Mouse (Mus musculus): Measurements from ENCODE around the gene Galntl6. TPM values are rescaled to one million over a fixed set of nuclear protein-coding genes. Genes with fewer than 3 reads are reported as not detected.

Gene Galntl6
- polyA plus RNA-seq, 1 experiment from 2014 or later = 4.0 TPM

DNA sequence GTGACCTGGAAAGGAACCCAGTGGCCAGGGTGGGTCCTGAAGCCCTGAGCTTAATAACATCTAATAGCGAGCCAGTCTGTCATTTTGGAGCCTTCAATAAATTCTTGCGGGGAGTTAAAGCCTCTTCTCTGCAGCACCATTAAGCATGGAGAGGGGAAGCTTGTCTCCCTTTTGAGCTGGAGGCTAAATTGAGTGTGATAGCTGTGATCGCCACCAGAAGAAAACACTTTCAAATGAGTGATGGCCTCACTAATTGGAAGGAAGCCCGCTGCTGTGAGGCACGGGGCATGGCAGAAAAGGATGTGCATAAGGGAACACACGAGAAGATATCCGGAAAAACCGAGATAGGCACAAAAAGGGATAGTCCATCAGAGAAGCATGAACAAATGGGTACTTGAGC lies 694.6 kb downstream of the Galntl6 start:
- Histone ChIP-seq H3K27me3 (replicated peaks; ENCODE audit: control insufficient read depth, insufficient read depth, low read length) (no peaks in the 10 kb centered on the region), H3K4me2 (ENCODE audit: low read length) (no peak overlapping the region), H3K9me3 (replicated peaks; ENCODE audit: control insufficient read depth, low read length) (no peaks in the 10 kb centered on the region), H3K36me3 (ENCODE audit: control insufficient read depth, insufficient read depth, low read length) (no peaks in the 10 kb centered on the region), H3K4me1 (ENCODE audit: control insufficient read depth, insufficient read depth, low read length) (no peaks in the 10 kb centered on the region), H3K27ac (ENCODE audit: low read depth, low read length) (no peak overlapping the region), H3K4me3 (ENCODE audit: low read depth, low read length) (no peak overlapping the region), H3K9ac (ENCODE audit: low read length) (no peak overlapping the region)
- ATAC-seq = no peak
- peak; percentile 13 for DNase-seq (ENCODE audit: low spot score)
- WGBS = 69% methylated on average over 8 of the region's 8 CpGs

DNA sequence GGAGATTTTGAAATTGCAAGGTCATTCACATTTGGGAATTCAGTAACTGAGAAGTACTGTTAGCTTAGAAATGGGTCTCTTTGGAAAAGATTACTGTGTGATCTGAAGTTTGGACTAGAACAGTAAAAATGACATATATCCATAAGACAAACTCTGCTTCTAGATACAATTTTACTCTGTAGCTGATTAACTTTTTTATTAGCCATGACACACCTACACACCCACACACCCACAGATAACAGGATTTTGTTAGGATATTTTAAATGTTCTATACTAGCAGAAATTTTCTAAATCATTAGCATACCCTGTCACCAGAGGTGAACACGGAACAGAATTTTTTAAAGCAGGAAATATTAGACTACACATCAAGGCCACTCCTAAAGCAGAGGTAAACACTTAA lies 722.7 kb downstream of the Galntl6 start:
- no peak overlapping the region for H3K4me2 ChIP-seq (ENCODE audit: low read length)
- no peaks in the 10 kb centered on the region for H3K9me3 ChIP-seq (replicated peaks; ENCODE audit: control insufficient read depth, low read length)
- H3K4me3 ChIP-seq (ENCODE audit: low read depth, low read length) = no peak overlapping the region
- H3K36me3 ChIP-seq (ENCODE audit: control insufficient read depth, insufficient read depth, low read length) = no peaks in the 10 kb centered on the region
- 90% methylated on average over 1 of the region's 1 CpGs for WGBS
- H3K4me1 ChIP-seq (ENCODE audit: control insufficient read depth, insufficient read depth, low read length) = no peaks in the 10 kb centered on the region
- no peak for ATAC-seq
- no peak for DNase-seq (ENCODE audit: low spot score)
- no peak overlapping the region for H3K9ac ChIP-seq (ENCODE audit: low read length)
- no peaks in the 10 kb centered on the region for H3K27me3 ChIP-seq (replicated peaks; ENCODE audit: control insufficient read depth, insufficient read depth, low read length)
- no peak overlapping the region for H3K27ac ChIP-seq (ENCODE audit: low read depth, low read length)

DNA sequence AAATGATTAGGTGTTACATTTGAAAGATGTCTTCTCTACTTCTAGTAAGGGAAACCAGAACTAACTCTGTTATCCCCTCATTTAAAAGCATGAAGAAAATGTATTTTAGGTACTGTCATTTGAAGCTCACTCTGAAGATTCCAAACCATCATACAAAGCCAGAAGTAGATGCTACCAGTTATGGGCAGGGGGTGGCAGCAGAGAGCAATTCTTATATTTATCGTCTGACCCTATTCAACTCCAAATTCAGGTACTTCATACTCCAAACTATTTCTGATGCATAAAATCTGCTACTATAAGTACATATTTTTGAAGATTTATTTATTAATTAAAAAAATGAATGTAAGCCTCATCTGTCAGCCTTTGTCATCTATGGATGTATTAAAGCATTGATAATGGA lies 765.5 kb downstream of the Galntl6 start:
- DNase-seq (ENCODE audit: low spot score) (peak; percentile 73), ATAC-seq (0 out of 2 replicates have a peak, but pooled peaks have one; percentile 71)
- Histone ChIP-seq H3K27ac (ENCODE audit: low read depth, low read length) (no peak overlapping the region), H3K36me3 (ENCODE audit: control insufficient read depth, insufficient read depth, low read length) (no peaks in the 10 kb centered on the region), H3K9me3 (replicated peaks; ENCODE audit: control insufficient read depth, low read length) (no peaks in the 10 kb centered on the region), H3K4me1 (ENCODE audit: control insufficient read depth, insufficient read depth, low read length) (no peaks in the 10 kb centered on the region), H3K4me2 (ENCODE audit: low read length) (no peak overlapping the region), H3K27me3 (replicated peaks; ENCODE audit: control insufficient read depth, insufficient read depth, low read length) (no peaks in the 10 kb centered on the region), H3K4me3 (ENCODE audit: low read depth, low read length) (no peak overlapping the region), H3K9ac (ENCODE audit: low read length) (no peak overlapping the region)
- WGBS = 32% methylated on average over 1 of the region's 1 CpGs

DNA sequence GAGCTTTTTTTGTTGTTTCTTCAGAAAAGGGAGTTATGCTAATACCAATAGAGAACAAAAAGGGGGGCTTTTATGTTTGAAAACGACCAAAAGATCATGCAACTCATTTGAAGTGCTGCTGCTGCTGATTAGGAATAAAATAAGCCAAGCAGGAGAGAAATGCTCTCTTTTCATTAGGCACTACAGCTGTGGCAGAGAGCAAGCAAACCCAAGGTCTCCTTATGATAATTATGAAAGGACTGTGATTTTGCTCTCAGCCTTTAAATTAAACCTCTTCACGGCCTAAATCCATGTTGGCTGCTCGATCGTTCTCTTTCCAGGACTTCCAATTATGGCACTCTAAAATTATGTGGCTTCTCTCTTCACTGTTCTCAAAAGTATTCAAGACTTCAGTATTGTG lies 825.7 kb downstream of the Galntl6 start:
- H3K9ac ChIP-seq (ENCODE audit: low read length) = no peak overlapping the region
- no peaks in the 10 kb centered on the region for H3K36me3 ChIP-seq (ENCODE audit: control insufficient read depth, insufficient read depth, low read length)
- peak; percentile 76 for ATAC-seq
- H3K9me3 ChIP-seq (replicated peaks; ENCODE audit: control insufficient read depth, low read length) = no peaks in the 10 kb centered on the region
- WGBS = 6% methylated on average over 4 of the region's 4 CpGs
- H3K4me3 ChIP-seq (ENCODE audit: low read depth, low read length) = no peak overlapping the region
- no peaks in the 10 kb centered on the region for H3K27me3 ChIP-seq (replicated peaks; ENCODE audit: control insufficient read depth, insufficient read depth, low read length)
- no peak overlapping the region for H3K4me2 ChIP-seq (ENCODE audit: low read length)
- 0 out of 2 replicates have a peak overlapping the region, but pooled peaks have one; percentile 4 for H3K27ac ChIP-seq (ENCODE audit: low read depth, low read length)
- peak; percentile 49 for DNase-seq (ENCODE audit: low spot score)
- 0 out of 2 replicates have a peak, but pooled peaks cover 4% of the 10 kb centered on the region for H3K4me1 ChIP-seq (ENCODE audit: control insufficient read depth, insufficient read depth, low read length)

DNA sequence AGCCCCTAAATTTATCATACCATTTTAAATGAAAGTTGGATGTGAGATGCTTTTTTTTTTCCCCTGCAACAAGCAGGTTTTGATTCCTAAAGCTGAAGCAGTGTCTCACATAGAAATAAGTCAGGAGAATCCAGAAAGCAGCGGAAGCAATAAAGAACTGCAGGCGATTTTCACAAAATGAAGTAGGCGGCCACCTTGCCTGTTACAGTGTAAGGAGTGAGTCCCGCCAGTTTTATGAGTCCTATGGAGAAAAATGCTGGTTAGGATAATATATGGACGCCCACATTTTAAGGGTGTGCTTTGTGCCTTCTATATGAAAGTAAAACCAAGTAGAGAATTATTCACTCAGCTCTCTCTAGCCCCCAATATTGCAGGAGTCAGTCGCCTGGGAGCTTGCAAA lies 827.5 kb downstream of the Galntl6 start:
- H3K4me1 ChIP-seq (ENCODE audit: control insufficient read depth, insufficient read depth, low read length) = 0 out of 2 replicates have a peak, but pooled peaks cover 4% of the 10 kb centered on the region
- DNase-seq (ENCODE audit: low spot score) (peak; percentile 3), ATAC-seq (no peak)
- no peak overlapping the region for H3K4me2 ChIP-seq (ENCODE audit: low read length)
- no peaks in the 10 kb centered on the region for H3K36me3 ChIP-seq (ENCODE audit: control insufficient read depth, insufficient read depth, low read length)
- no peak overlapping the region for H3K27ac ChIP-seq (ENCODE audit: low read depth, low read length)
- no peaks in the 10 kb centered on the region for H3K9me3 ChIP-seq (replicated peaks; ENCODE audit: control insufficient read depth, low read length)
- no peak overlapping the region for H3K9ac ChIP-seq (ENCODE audit: low read length)
- H3K27me3 ChIP-seq (replicated peaks; ENCODE audit: control insufficient read depth, insufficient read depth, low read length) = no peaks in the 10 kb centered on the region
- H3K4me3 ChIP-seq (ENCODE audit: low read depth, low read length) = no peak overlapping the region
- 80% methylated on average over 6 of the region's 6 CpGs for WGBS

DNA sequence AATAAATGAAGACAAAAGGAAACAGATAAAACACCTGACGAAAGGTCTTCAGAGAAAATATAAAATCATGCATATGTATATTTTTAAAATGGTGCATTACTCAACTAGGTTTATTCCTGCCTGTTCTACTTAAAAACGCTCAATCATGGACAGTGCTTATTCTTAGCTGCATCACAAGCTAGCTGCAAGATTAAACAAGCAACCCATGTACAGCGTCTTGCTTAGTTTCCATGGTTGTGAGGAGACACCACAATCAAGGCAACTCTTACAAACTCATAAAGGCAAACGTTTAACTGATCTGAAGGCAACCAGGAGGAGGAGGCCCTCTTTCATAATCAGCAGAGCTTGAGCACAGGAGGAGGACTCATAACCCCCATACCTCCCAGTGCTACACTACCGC lies 830.7 kb downstream of the Galntl6 start:
- H3K27ac ChIP-seq (ENCODE audit: low read depth, low read length) = no peak overlapping the region
- 0 out of 2 replicates have a peak, but pooled peaks cover 1% of the 10 kb centered on the region for H3K4me1 ChIP-seq (ENCODE audit: control insufficient read depth, insufficient read depth, low read length)
- no peaks in the 10 kb centered on the region for H3K36me3 ChIP-seq (ENCODE audit: control insufficient read depth, insufficient read depth, low read length)
- no peak overlapping the region for H3K4me2 ChIP-seq (ENCODE audit: low read length)
- no peak overlapping the region for H3K4me3 ChIP-seq (ENCODE audit: low read depth, low read length)
- WGBS = 86% methylated on average over 5 of the region's 5 CpGs
- no peaks in the 10 kb centered on the region for H3K27me3 ChIP-seq (replicated peaks; ENCODE audit: control insufficient read depth, insufficient read depth, low read length)
- H3K9me3 ChIP-seq (replicated peaks; ENCODE audit: control insufficient read depth, low read length) = no peaks in the 10 kb centered on the region
- DNase-seq (ENCODE audit: low spot score) (no peak), ATAC-seq (no peak)
- no peak overlapping the region for H3K9ac ChIP-seq (ENCODE audit: low read length)

DNA sequence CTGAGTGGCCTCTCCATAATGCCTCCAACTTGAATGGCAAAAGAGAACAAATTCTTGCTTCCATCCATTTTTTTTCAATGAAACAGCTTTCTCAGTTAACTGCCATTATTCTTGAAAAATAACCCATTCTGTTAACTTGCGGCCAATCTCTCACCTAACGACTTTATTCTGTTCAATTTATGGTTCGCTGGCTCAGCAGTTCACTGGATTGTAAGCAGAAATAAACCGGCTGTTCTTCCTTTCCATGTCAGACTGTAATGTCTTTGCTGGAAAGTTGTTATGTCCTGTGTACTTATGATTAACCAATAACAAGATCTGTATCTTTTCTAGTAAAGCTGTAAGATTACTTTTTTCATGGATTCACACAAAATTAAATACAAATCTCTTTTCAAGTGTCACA lies 837.8 kb downstream of the Galntl6 start:
- Histone ChIP-seq H3K4me2 (ENCODE audit: low read length) (no peak overlapping the region), H3K9me3 (replicated peaks; ENCODE audit: control insufficient read depth, low read length) (no peaks in the 10 kb centered on the region), H3K36me3 (ENCODE audit: control insufficient read depth, insufficient read depth, low read length) (no peaks in the 10 kb centered on the region), H3K9ac (ENCODE audit: low read length) (no peak overlapping the region), H3K4me3 (ENCODE audit: low read depth, low read length) (no peak overlapping the region), H3K27ac (ENCODE audit: low read depth, low read length) (no peak overlapping the region), H3K27me3 (replicated peaks; ENCODE audit: control insufficient read depth, insufficient read depth, low read length) (no peaks in the 10 kb centered on the region), H3K4me1 (ENCODE audit: control insufficient read depth, insufficient read depth, low read length) (no peaks in the 10 kb centered on the region)
- ATAC-seq = no peak
- 48% methylated on average over 4 of the region's 4 CpGs for WGBS
- DNase-seq (ENCODE audit: low spot score) = no peak

DNA sequence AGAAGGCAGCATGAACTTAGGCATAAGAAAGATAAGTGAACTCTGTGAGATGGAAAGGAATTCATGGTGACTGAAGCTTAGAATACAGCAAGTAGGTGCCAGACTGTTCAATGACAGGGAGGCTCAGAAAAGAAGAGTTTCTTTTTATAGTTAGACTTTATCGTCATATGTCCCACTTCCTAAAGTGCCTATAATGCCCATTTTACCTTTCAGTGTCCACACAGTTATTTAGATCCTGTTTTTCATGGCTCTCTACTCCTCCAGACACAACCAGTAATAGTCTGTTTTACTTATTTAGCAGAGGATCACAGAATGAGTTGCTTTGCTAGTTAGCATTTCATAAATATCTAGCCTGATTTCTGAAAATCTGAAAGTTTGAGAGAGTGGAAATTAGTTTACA lies 838.7 kb downstream of the Galntl6 start:
- no peaks in the 10 kb centered on the region for H3K4me1 ChIP-seq (ENCODE audit: control insufficient read depth, insufficient read depth, low read length)
- H3K9me3 ChIP-seq (replicated peaks; ENCODE audit: control insufficient read depth, low read length) = no peaks in the 10 kb centered on the region
- no peak overlapping the region for H3K27ac ChIP-seq (ENCODE audit: low read depth, low read length)
- H3K4me3 ChIP-seq (ENCODE audit: low read depth, low read length) = no peak overlapping the region
- no peak overlapping the region for H3K9ac ChIP-seq (ENCODE audit: low read length)
- WGBS = 97% methylated on average over 1 of the region's 1 CpGs
- no peaks in the 10 kb centered on the region for H3K27me3 ChIP-seq (replicated peaks; ENCODE audit: control insufficient read depth, insufficient read depth, low read length)
- ATAC-seq = no peak
- H3K4me2 ChIP-seq (ENCODE audit: low read length) = no peak overlapping the region
- DNase-seq (ENCODE audit: low spot score) = no peak
- no peaks in the 10 kb centered on the region for H3K36me3 ChIP-seq (ENCODE audit: control insufficient read depth, insufficient read depth, low read length)

DNA sequence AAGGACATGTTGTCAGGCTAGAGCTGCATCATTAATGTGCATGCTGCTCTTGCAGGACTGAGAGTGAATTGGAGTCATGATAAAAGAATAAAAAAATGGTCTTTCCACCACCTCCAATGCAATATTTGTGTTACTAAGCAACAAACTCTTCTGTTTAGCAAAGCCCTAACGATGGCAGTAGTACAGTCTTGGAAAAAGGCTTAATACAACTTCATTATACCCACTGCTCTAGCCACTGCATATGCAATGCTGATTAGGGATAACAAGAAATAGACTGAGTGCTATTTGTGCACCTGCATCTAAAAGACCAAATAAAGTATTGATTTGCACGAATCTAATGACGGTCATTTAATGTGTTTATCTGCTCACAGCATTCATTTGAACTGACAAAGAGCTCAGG lies 880.2 kb downstream of the Galntl6 start:
- Histone ChIP-seq H3K27me3 (replicated peaks; ENCODE audit: control insufficient read depth, insufficient read depth, low read length) (no peaks in the 10 kb centered on the region), H3K9me3 (replicated peaks; ENCODE audit: control insufficient read depth, low read length) (no peaks in the 10 kb centered on the region), H3K36me3 (ENCODE audit: control insufficient read depth, insufficient read depth, low read length) (no peaks in the 10 kb centered on the region), H3K4me2 (ENCODE audit: low read length) (no peak overlapping the region), H3K9ac (ENCODE audit: low read length) (no peak overlapping the region), H3K27ac (ENCODE audit: low read depth, low read length) (no peak overlapping the region), H3K4me1 (ENCODE audit: control insufficient read depth, insufficient read depth, low read length) (no peaks in the 10 kb centered on the region), H3K4me3 (ENCODE audit: low read depth, low read length) (no peak overlapping the region)
- ATAC-seq = no peak
- DNase-seq (ENCODE audit: low spot score) = peak; percentile 12
- 30% methylated on average over 3 of the region's 3 CpGs for WGBS

All from forebrain, embryonic 14.5 days (tissue).